Mouse (Mus musculus): ENCODE measurements around the gene Fmnl2. TPM values are rescaled to one million over a fixed set of nuclear protein-coding genes. Genes with fewer than 3 reads are reported as not detected.

Fmnl2 gene
- polyA plus RNA-seq, 1 experiment from 2014 or later = 6.7 TPM

GRCm38 (mm10) chr2:52868181-52868580, 10.5 kb downstream of the Fmnl2 start:
- Histone ChIP-seq H3K36me3 (peaks cover 48% of the 10 kb centered on the region), H3K4me1 (peaks cover 3% of the 10 kb centered on the region; the same call in 1 of the 2 replicates), H3K4me3 (no peak overlapping the region), H3K27ac (replicated peaks) (no peak overlapping the region), H3K27me3 (ENCODE audit: low read depth, poor library complexity, severe bottlenecking) (no peaks in the 10 kb centered on the region), H3K9me3 (replicated peaks) (peaks cover 5% of the 10 kb centered on the region; the same call in 1 of the 2 replicates)
- WGBS = 84% methylated on average over 5 of the region's 5 CpGs
- DNase-seq (ENCODE audit: low spot score) = no peak

DNA sequence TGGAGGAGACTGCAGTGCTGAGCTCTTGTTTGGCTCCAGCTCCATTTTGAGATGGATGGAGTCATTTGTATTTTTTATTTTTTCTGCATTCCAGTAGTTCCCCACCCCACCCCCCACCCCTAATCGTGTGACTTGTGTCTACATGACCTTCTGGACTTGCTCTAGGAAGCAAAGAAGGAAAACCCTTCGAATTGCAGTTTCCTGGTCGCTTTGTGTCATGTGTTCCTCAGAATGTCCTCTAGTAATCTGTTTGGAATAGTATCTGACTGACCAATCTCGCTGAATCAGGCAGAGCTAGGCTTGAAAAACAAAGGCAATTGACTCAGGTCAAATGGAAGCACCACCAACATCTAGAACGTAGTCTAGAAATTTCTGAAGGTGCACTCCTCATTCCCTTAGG, 15.0 kb downstream of the Fmnl2 start:
- H3K36me3 ChIP-seq = peaks cover 15% of the 10 kb centered on the region
- H3K27me3 ChIP-seq (ENCODE audit: low read depth, poor library complexity, severe bottlenecking) = no peaks in the 10 kb centered on the region
- peaks cover 9% of the 10 kb centered on the region; the same call in 1 of the 2 replicates for H3K4me1 ChIP-seq
- H3K27ac ChIP-seq (replicated peaks) = no peak overlapping the region
- WGBS = 79% methylated on average over 5 of the region's 5 CpGs
- peaks cover under 1% of the 10 kb centered on the region; the same call in 1 of the 2 replicates for H3K9me3 ChIP-seq (replicated peaks)
- no peak for DNase-seq (ENCODE audit: low spot score)
- no peak overlapping the region for H3K4me3 ChIP-seq

- peaks cover 6% of the 10 kb centered on the region for H3K36me3 ChIP-seq
- H3K4me3 ChIP-seq = no peak overlapping the region
- H3K9me3 ChIP-seq (replicated peaks) = no peaks in the 10 kb centered on the region
- H3K4me1 ChIP-seq = peaks cover 9% of the 10 kb centered on the region; the same call in 1 of the 2 replicates
- H3K27me3 ChIP-seq (ENCODE audit: low read depth, poor library complexity, severe bottlenecking) = no peaks in the 10 kb centered on the region
- no peak overlapping the region for H3K27ac ChIP-seq (replicated peaks)
- no peak for DNase-seq (ENCODE audit: low spot score)
- WGBS = 79% methylated on average over 18 of the region's 18 CpGs
Observed at GRCm38 (mm10) chr2:52873276-52874063, 15.8 kb downstream of the Fmnl2 start.

GRCm38 (mm10) chr2:52874721-52875120, 17.1 kb downstream of the Fmnl2 start:
- Histone ChIP-seq H3K4me3 (no peak overlapping the region), H3K27me3 (ENCODE audit: low read depth, poor library complexity, severe bottlenecking) (no peaks in the 10 kb centered on the region), H3K9me3 (replicated peaks) (no peaks in the 10 kb centered on the region), H3K27ac (replicated peaks) (no peak overlapping the region), H3K36me3 (no peaks in the 10 kb centered on the region), H3K4me1 (peaks cover 12% of the 10 kb centered on the region)
- no peak for DNase-seq (ENCODE audit: low spot score)

GRCm38 (mm10) chr2:52875801-52876200, 18.1 kb downstream of the Fmnl2 start:
- no peaks in the 10 kb centered on the region for H3K9me3 ChIP-seq (replicated peaks)
- H3K27me3 ChIP-seq (ENCODE audit: low read depth, poor library complexity, severe bottlenecking) = no peaks in the 10 kb centered on the region
- H3K36me3 ChIP-seq = no peaks in the 10 kb centered on the region
- no peak overlapping the region for H3K4me3 ChIP-seq
- WGBS = 95% methylated on average over 9 of the region's 9 CpGs
- peaks cover 13% of the 10 kb centered on the region for H3K4me1 ChIP-seq
- no peak overlapping the region for H3K27ac ChIP-seq (replicated peaks)
- DNase-seq (ENCODE audit: low spot score) = no peak

GRCm38 (mm10) chr2:52883401-52883800, 25.7 kb downstream of the Fmnl2 start:
- Histone ChIP-seq H3K27me3 (ENCODE audit: low read depth, poor library complexity, severe bottlenecking) (no peaks in the 10 kb centered on the region), H3K4me3 (no peak overlapping the region), H3K4me1 (peaks cover 4% of the 10 kb centered on the region; the same call in 1 of the 2 replicates), H3K36me3 (0 out of 2 replicates have a peak, but pooled peaks cover 4% of the 10 kb centered on the region), H3K9me3 (replicated peaks) (no peaks in the 10 kb centered on the region), H3K27ac (replicated peaks) (no peak overlapping the region)
- WGBS = 93% methylated on average over 2 of the region's 2 CpGs
- no peak for DNase-seq (ENCODE audit: low spot score)

GRCm38 (mm10) chr2:52884082-52884481, 26.4 kb downstream of the Fmnl2 start:
- Histone ChIP-seq H3K9me3 (replicated peaks) (no peaks in the 10 kb centered on the region), H3K36me3 (0 out of 2 replicates have a peak, but pooled peaks cover 4% of the 10 kb centered on the region), H3K4me3 (no peak overlapping the region), H3K27me3 (ENCODE audit: low read depth, poor library complexity, severe bottlenecking) (no peaks in the 10 kb centered on the region), H3K4me1 (peaks cover 4% of the 10 kb centered on the region; the same call in 1 of the 2 replicates), H3K27ac (replicated peaks) (no peak overlapping the region)
- no peak for DNase-seq (ENCODE audit: low spot score)
- 93% methylated on average over 4 of the region's 4 CpGs for WGBS

DNA sequence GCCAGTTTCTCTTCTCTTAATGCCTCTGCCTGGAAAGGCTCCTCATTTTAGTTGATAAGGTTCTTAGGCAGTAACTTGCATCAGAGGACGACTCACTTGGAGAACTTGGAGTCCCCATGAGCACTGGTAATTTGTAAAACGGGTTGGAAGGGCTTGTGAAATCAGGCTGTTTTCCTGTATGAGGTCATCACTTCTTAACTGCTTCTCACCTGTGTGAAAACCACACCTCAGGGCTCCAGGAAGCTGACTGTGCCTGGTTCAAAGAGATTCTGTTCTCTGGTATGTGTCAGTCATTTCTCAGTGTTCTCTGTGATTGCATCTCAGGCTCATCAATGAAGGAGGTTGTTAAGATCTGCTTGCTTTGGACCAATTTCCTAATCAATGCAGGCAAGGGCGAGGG, 27.4 kb downstream of the Fmnl2 start:
- Histone ChIP-seq H3K27ac (replicated peaks) (no peak overlapping the region), H3K4me1 (no peaks in the 10 kb centered on the region), H3K9me3 (replicated peaks) (no peaks in the 10 kb centered on the region), H3K27me3 (ENCODE audit: low read depth, poor library complexity, severe bottlenecking) (no peaks in the 10 kb centered on the region), H3K36me3 (0 out of 2 replicates have a peak, but pooled peaks cover 4% of the 10 kb centered on the region), H3K4me3 (no peak overlapping the region)
- DNase-seq (ENCODE audit: low spot score) = no peak
- WGBS = 74% methylated on average over 3 of the region's 3 CpGs

DNA sequence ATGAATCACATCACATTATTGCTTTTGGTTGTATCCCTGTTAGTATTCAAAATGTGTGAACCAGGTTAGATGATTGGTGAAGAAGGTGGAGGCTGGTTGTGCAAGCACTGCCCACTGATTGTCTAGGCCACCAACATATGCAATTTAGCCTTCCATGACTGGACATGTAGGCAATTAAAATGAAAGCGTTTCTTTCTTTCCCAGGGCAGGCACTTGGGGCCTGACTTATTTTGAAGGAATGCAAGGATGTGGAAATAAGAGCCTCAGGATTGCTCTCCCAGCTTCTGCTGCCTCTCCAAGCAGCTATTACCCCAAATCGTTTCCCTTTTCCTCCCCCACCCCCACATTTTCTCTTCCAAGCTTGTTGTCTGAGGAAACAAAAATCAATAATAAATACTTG, 29.6 kb downstream of the Fmnl2 start:
- no peak overlapping the region for H3K27ac ChIP-seq (replicated peaks)
- 0 out of 2 replicates have a peak, but pooled peaks cover 3% of the 10 kb centered on the region for H3K36me3 ChIP-seq
- no peak for DNase-seq (ENCODE audit: low spot score)
- H3K9me3 ChIP-seq (replicated peaks) = no peaks in the 10 kb centered on the region
- H3K4me3 ChIP-seq = no peak overlapping the region
- no peaks in the 10 kb centered on the region for H3K4me1 ChIP-seq
- 76% methylated on average over 2 of the region's 2 CpGs for WGBS
- H3K27me3 ChIP-seq (ENCODE audit: low read depth, poor library complexity, severe bottlenecking) = no peaks in the 10 kb centered on the region

DNA sequence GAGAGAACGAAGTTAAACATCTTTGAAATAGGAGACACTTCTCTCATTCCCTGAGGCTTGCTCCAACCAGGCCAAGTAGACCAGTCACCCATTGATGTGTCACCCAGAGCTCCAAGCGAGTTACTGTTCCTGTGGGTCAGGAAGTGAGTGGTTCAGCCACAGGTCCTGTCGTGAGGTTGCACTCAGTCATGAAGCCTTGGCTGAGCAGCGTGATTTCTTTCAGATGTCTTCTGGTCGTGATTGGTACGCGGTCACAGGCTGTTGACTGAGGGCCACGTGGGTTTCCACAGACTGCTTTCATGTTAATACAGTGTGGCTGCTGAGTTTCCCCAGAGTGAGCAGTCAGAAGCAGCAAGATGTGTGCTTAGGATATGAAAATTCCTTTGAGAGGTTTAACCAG, 33.5 kb downstream of the Fmnl2 start:
- WGBS = 88% methylated on average over 8 of the region's 8 CpGs

GRCm38 (mm10) chr2:52891744-52892143, 34.1 kb downstream of the Fmnl2 start:
- Histone ChIP-seq H3K36me3 (no peaks in the 10 kb centered on the region), H3K27me3 (ENCODE audit: low read depth, poor library complexity, severe bottlenecking) (no peaks in the 10 kb centered on the region), H3K27ac (replicated peaks) (no peak overlapping the region), H3K4me3 (no peak overlapping the region), H3K9me3 (replicated peaks) (no peaks in the 10 kb centered on the region), H3K4me1 (0 out of 2 replicates have a peak, but pooled peaks cover 7% of the 10 kb centered on the region)
- WGBS = 97% methylated on average over 2 of the region's 2 CpGs
- no peak for DNase-seq (ENCODE audit: low spot score)

More for the DNA sequence above, 33.5 kb downstream of the Fmnl2 start:
- DNase-seq (ENCODE audit: low spot score) = no peak
- Histone ChIP-seq H3K4me1 (0 out of 2 replicates have a peak, but pooled peaks cover 7% of the 10 kb centered on the region), H3K27ac (replicated peaks) (no peak overlapping the region), H3K36me3 (no peaks in the 10 kb centered on the region), H3K27me3 (ENCODE audit: low read depth, poor library complexity, severe bottlenecking) (no peaks in the 10 kb centered on the region), H3K4me3 (no peak overlapping the region), H3K9me3 (replicated peaks) (no peaks in the 10 kb centered on the region)

DNA sequence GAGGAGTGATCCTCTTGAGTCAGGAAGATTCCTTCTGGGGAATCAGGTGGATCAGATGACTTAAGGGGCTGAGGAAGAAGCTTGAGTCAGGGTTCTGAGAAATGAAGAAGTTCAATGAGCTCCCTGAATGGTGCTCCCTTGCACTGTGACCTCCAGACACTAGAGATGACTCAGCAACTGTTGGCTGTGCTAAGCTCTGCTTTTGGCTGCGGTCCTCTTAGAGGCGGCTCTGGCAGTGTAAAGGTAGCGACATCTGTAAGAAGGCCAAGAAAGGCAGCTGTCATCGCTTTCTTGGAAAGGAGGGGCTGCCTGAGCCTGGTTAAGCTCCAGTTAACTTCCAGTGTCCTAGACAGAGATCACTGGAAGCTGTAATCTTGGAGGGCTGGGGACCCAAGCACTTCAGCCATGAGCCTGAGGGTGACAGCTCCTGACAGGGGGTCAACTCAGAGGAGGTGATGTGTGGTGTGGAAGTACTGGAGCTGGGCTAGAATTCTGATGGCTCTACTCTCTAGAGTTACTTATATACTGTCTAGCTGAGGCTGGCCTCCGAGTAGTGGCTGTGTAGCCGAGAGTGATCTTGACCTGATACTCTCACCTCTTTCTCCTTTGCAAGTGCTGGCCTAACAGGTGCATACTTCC, 37.4 kb downstream of the Fmnl2 start:
- 85% methylated on average over 6 of the region's 6 CpGs for WGBS

DNA sequence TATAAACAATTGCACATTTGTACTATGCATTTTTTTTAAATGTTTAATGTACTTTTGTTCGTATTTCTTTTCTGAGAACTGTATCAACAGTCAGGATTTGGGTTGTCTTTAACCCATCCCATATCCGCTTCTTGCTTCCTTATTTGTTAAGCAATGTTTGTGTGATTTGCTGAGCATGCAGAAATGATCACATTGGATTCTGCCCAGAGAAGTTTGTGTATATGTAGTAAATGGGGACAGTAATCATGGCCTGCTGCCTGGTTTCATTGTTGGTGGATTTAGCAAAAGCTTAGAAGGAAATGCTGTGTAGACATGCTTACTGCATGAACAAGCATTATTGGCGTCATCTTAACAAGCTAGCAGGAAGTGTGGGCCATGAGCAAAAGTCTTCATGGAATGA, 39.3 kb downstream of the Fmnl2 start:
- no peaks in the 10 kb centered on the region for H3K27me3 ChIP-seq (ENCODE audit: low read depth, poor library complexity, severe bottlenecking)
- no peak overlapping the region for H3K27ac ChIP-seq (replicated peaks)
- 91% methylated on average over 3 of the region's 3 CpGs for WGBS
- no peak for DNase-seq (ENCODE audit: low spot score)
- H3K36me3 ChIP-seq = no peaks in the 10 kb centered on the region
- H3K4me3 ChIP-seq = no peak overlapping the region
- H3K9me3 ChIP-seq (replicated peaks) = no peaks in the 10 kb centered on the region; the same call in 1 of the 2 replicates
- H3K4me1 ChIP-seq = peaks cover 10% of the 10 kb centered on the region; the same call in 1 of the 2 replicates

More for the DNA sequence above, 37.4 kb downstream of the Fmnl2 start:
- Histone ChIP-seq H3K4me3 (no peak overlapping the region), H3K9me3 (replicated peaks) (no peaks in the 10 kb centered on the region), H3K27ac (replicated peaks) (no peak overlapping the region), H3K36me3 (no peaks in the 10 kb centered on the region), H3K27me3 (ENCODE audit: low read depth, poor library complexity, severe bottlenecking) (no peaks in the 10 kb centered on the region), H3K4me1 (peaks cover 10% of the 10 kb centered on the region; the same call in 1 of the 2 replicates)
- DNase-seq (ENCODE audit: low spot score) = no peak
